8 mouse cellular contexts compared by ENCODE assay signal in genomic region chr4:33030264-33031194, GRCm38 (mm10). TPM values are rescaled to one million over a fixed set of nuclear protein-coding genes. Genes with fewer than 3 reads are reported as not detected.
DNase-seq lines count a peak whose midpoint lies in the region; ATAC-seq and TF ChIP-seq lines count a peak whose summit lies in the region.

No protein-coding gene starts in this region.

- no peak for TF ChIP-seq POLR2A in olfactory bulb, adult 2 months (IDR thresholded peaks at IDR 0.05; ENCODE audit: insufficient read depth, low read depth, low read length)

- peak overlapping the region; percentile 98 for H3K9ac ChIP-seq in hindbrain, embryonic 16.5 days (ENCODE audit: low read depth, low read length)
- H3K9ac ChIP-seq in lung, embryonic 15.5 days = peak overlapping the region; percentile 89

- peak overlapping the region; percentile 98 for H3K27ac ChIP-seq in hindbrain, embryonic 16.5 days (ENCODE audit: low read depth, low read length)
- peak overlapping the region; percentile 94 for H3K27ac ChIP-seq in lung, embryonic 15.5 days
- peak overlapping the region; percentile 78 for H3K27ac ChIP-seq in olfactory bulb, adult 2 months (ENCODE audit: insufficient read depth, low read depth, low read length)

- H3K4me3 ChIP-seq in erythroblast, embryonic 14.5 days (replicated peaks) = peak overlapping the region; percentile 97
- H3K4me3 ChIP-seq in hindbrain, embryonic 16.5 days (ENCODE audit: low read length) = peak overlapping the region; percentile 89
- peak overlapping the region; percentile 89 for H3K4me3 ChIP-seq in lung, embryonic 15.5 days
- peak overlapping the region; percentile 68 for H3K4me3 ChIP-seq in olfactory bulb, adult 2 months (ENCODE audit: insufficient read depth, low read depth, low read length)

- TF ChIP-seq CTCF in olfactory bulb, adult 2 months (IDR thresholded peaks at IDR 0.05; ENCODE audit: insufficient read depth, low read depth, low read length) = no peak

- peak; percentile 62 for ATAC-seq in cerebellum, adult (ENCODE audit: insufficient number of reproducible peaks, low FRiP score, low TSS enrichment)
- peak; percentile 81 for ATAC-seq in hindbrain, embryonic 16.5 days
- peak; percentile 82 for ATAC-seq in lung, embryonic 15.5 days (ENCODE audit: borderline replicate concordance, extremely low read depth, low FRiP score, low TSS enrichment)

- H3K27me3 ChIP-seq in erythroblast, embryonic 14.5 days (ENCODE audit: control insufficient read depth) = peaks cover 29% of the 10 kb centered on the region
- no peaks in the 10 kb centered on the region for H3K27me3 ChIP-seq in hindbrain, embryonic 16.5 days (replicated peaks; ENCODE audit: control insufficient read depth, insufficient read depth, low read length)
- H3K27me3 ChIP-seq in lung, embryonic 15.5 days = no peaks in the 10 kb centered on the region

- H3K9me3 ChIP-seq in erythroblast, embryonic 14.5 days (ENCODE audit: control insufficient read depth, low read length) = no peaks in the 10 kb centered on the region
- H3K9me3 ChIP-seq in hindbrain, embryonic 16.5 days (ENCODE audit: control insufficient read depth, low read length) = no peaks in the 10 kb centered on the region; the same call in 1 of the 2 replicates
- no peaks in the 10 kb centered on the region for H3K9me3 ChIP-seq in lung, embryonic 15.5 days

- peaks cover 44% of the 10 kb centered on the region for H3K4me1 ChIP-seq in erythroblast, embryonic 14.5 days (ENCODE audit: control insufficient read depth)
- H3K4me1 ChIP-seq in hindbrain, embryonic 16.5 days (ENCODE audit: control insufficient read depth, insufficient read depth, low read depth, low read length) = peaks cover 14% of the 10 kb centered on the region
- H3K4me1 ChIP-seq in lung, embryonic 15.5 days = peaks cover 21% of the 10 kb centered on the region
- peaks cover 5% of the 10 kb centered on the region; the same call in 1 of the 2 replicates for H3K4me1 ChIP-seq in olfactory bulb, adult 2 months (ENCODE audit: control insufficient read depth, insufficient read depth, low read length)

- peak overlapping the region; percentile 88 for H3K4me2 ChIP-seq in hindbrain, embryonic 16.5 days (ENCODE audit: low read length)
- peak overlapping the region; percentile 64 for H3K4me2 ChIP-seq in lung, embryonic 15.5 days

- DNase-seq in cerebellum, adult 11 months = no peak
- peak; percentile 11 for DNase-seq in 416B (ENCODE audit: low read depth)
- DNase-seq in brain, adult 2 months (ENCODE audit: low read depth, low spot score) = peak; percentile 64

- WGBS in hindbrain, embryonic 16.5 days = 2% methylated on average over 53 of the region's 55 CpGs
- WGBS in lung, embryonic 15.5 days = 1% methylated on average over 55 of the region's 55 CpGs
- WGBS in olfactory bulb, adult 2 months = under 1% methylated on average over 55 of the region's 55 CpGs

- peaks cover 10% of the 10 kb centered on the region for H3K36me3 ChIP-seq in erythroblast, embryonic 14.5 days (ENCODE audit: control insufficient read depth)
- H3K36me3 ChIP-seq in hindbrain, embryonic 16.5 days (ENCODE audit: control insufficient read depth, insufficient read depth, low read length) = peaks cover 3% of the 10 kb centered on the region; the same call in 1 of the 2 replicates
- H3K36me3 ChIP-seq in lung, embryonic 15.5 days = peaks cover 8% of the 10 kb centered on the region; the same call in 1 of the 2 replicates

RNA-seq across cellular contexts. Expression of gene Ube2j1, which starts 0.7 kb away (rescaled TPM):
- 4.8 and 5.6 TPM in 2 replicates for polyA plus RNA-seq in erythroblast, embryonic 14.5 days (2012)
- polyA plus RNA-seq in hindbrain, embryonic 16.5 days (2015; fragmentation: Nextera tagmentation; extraction: Ambion mirVana) = 69.5 and 72.4 TPM in 2 replicates
- polyA plus RNA-seq in lung, embryonic 15.5 days (2015; fragmentation: Nextera tagmentation; extraction: Ambion mirVana) = 48.3 and 52.9 TPM in 2 replicates
- polyA plus RNA-seq in olfactory bulb, adult 2 months (2012; ENCODE audit: insufficient read depth, insufficient read length, low replicate concordance, missing spikeins) = not detected in 2 replicates

RNA-seq across cellular contexts. Expression of gene Gabrr2, which starts 32.3 kb away (rescaled TPM):
- not detected in 2 replicates for polyA plus RNA-seq in erythroblast, embryonic 14.5 days (2012)
- polyA plus RNA-seq in hindbrain, embryonic 16.5 days (2015; fragmentation: Nextera tagmentation; extraction: Ambion mirVana) = 0.15 and 0.29 TPM in 2 replicates
- polyA plus RNA-seq in lung, embryonic 15.5 days (2015; fragmentation: Nextera tagmentation; extraction: Ambion mirVana) = 0.59 TPM in 1 of 2 replicates, not detected in the other
- not detected in 2 replicates for polyA plus RNA-seq in olfactory bulb, adult 2 months (2012; ENCODE audit: insufficient read depth, insufficient read length, low replicate concordance, missing spikeins)

RNA-seq across cellular contexts. Expression of gene Rragd, which starts 47.7 kb away (rescaled TPM):
- polyA plus RNA-seq in erythroblast, embryonic 14.5 days (2012) = 0.10 and 0.34 TPM in 2 replicates
- 31.1 and 31.3 TPM in 2 replicates for polyA plus RNA-seq in hindbrain, embryonic 16.5 days (2015; fragmentation: Nextera tagmentation; extraction: Ambion mirVana)
- 2.6 and 2.7 TPM in 2 replicates for polyA plus RNA-seq in lung, embryonic 15.5 days (2015; fragmentation: Nextera tagmentation; extraction: Ambion mirVana)
- 152 TPM in 1 of 2 replicates, not detected in the other for polyA plus RNA-seq in olfactory bulb, adult 2 months (2012; ENCODE audit: insufficient read depth, insufficient read length, low replicate concordance, missing spikeins)
